Mouse (Mus musculus): ENCODE measurements around the gene Ndufs7. TPM values are rescaled to one million over a fixed set of nuclear protein-coding genes. Genes with fewer than 3 reads are reported as not detected.
A peak's percentile ranks its signal among the peaks of the same experiment; 100 is the strongest.
"Not testable (repeated sequence)": the region's sequence is repeated elsewhere in the genome, so short reads cannot be mapped to it uniquely, and the experiment has no call there.

Gene Ndufs7
- 100 to 1,000 TPM; 171 to 187 TPM for total RNA-seq (2021)
- long read RNA-seq, experiment 1, transcript Ndufs7-206 (8 exons, 722 nt) = minor isoform, 5 of 268 reads
- long read RNA-seq, experiment 1, transcript Ndufs7-201 (8 exons, 758 nt) = major isoform, 131 of 268 reads
- long read RNA-seq, experiment 1, partial matches to known transcripts = 121 of 268 reads
- long read RNA-seq, experiment 1, other reads (novel, unspliced or antisense) = 11 of 268 reads
- long read RNA-seq, experiment 2, transcript Ndufs7-201 (8 exons, 758 nt) = major isoform, 105 of 216 reads
- long read RNA-seq, experiment 2, partial matches to known transcripts = 103 of 216 reads
- long read RNA-seq, experiment 2, other reads (novel, unspliced or antisense) = 5 of 216 reads

DNA sequence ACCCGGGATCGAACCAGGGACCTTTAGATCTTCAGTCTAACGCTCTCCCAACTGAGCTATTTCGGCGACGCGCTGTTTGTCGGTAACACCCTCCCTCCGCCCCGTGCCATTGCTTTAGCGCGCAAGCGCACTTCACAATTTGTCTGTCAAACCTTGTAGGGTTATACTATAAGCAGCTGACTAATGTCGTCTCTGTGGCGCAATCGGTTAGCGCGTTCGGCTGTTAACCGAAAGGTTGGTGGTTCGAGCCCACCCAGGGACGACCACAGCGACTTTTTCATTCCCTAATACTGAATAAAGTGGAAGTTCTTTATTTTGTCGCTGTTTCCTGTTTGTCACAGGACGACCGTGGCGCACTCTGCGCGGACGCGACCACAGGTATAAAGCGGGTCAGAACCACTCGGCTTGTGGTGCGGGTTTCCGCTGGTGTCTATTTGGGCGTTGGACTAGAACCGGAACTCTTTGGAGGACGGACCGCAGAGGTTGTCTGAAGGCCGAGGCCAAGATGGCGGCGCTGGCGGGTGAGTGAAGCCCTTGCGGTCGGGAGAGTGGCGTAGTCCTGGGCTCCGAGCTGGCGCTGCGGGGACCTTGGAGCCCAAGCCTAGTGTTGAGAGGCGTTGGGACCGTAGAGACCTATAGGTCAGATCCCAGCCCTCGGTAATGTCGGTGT lies at the start of gene Ndufs7:
Ndufs7 (plus strand) TSS at position 151 of the 670 bp plus-strand sequence.
- DNase-seq (ENCODE audit: low spot score in 2 of 2) = peak; percentile 97 to 98
- intact Hi-C loops (cut with DNase I) = loop anchor here (5.0 kb wide), 1 partner anchor 52 kb away; no protein-coding TSS in a partner anchor

DNA sequence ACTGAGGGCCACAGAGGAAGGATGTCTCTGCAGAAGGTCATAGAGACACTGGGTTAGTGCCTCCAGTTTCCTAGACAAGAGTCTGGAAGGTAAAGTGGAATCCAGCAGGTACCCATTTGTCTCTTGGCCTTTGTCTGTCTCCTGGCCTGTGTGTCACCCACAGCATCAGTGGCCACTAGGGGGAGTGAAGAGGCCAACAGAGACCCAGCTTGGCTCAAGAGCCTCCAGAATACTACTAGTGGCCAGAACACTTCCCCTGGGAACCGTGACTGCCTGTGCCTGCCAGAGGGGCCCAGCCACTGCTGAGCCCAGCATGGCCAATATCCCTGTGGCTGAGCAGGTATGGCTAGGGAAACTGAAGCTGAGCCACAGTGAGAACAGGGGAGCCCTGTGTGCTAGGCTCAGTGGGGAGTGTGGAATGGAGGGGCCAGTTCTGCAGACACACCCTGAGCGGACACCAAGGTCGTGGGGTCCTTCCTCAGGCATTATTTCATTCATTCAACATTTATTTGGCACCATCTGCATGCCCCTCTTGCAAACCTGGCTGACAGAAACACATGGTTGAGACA lies 49.4 kb upstream of the Ndufs7 start:
- intact Hi-C loops (cut with DNase I) = loop anchor here (5.0 kb wide), 1 partner anchor 48 kb away; the partner anchor contains the start of gene Ndufs7
- DNase-seq (ENCODE audit: low spot score in 2 of 2) = peak; percentile 76 to 83

DNA sequence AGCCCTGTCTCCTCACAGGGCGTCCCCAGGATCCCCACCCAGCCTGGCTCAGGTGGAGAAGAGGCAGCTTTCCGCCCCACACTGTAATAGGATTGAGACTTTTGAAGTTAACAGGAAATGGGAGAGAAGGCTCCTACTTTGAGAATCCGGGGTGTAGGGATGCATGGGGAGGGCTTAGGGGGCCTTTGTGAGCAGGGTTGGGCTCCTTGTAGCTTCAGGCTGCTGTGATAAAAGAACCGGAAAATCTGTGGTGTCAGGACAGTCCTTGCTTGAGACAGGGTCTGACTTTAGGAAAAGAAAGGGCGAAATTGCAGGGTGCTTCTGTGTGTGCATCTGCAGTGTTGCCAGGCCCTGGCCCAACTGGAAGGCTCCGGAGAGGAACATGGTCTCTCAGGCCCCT lies 48.4 kb upstream of the Ndufs7 start:
- no peak for DNase-seq (ENCODE audit: low spot score in 2 of 2)
- intact Hi-C loops (cut with DNase I) = no loop called here

GRCm38 (mm10) chr10:80204055-80204454 lies 44.9 kb upstream of the Ndufs7 start:
- intact Hi-C loops (cut with DNase I) = no loop called here
- no peak for DNase-seq (ENCODE audit: low spot score in 2 of 2)

DNA sequence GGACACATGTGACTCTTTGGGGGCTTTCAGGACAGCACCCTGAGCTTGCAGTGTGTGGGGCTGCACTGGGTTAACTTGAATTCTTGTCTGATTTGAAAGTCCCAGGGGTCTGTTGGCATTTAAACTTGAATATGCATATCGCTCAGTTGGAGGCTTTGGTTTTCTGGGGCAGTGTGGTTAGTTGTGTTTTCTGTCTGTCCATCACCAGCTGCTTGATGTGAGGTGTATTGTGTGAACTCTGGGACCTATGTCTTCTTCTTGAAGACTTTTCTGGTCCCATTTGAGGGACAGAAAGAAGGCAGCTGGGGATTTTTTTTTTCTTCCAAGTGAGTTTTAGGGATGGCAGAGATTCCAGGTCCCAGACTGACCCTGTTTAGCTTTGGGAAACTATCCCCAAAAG lies 41.7 kb upstream of the Ndufs7 start:
- intact Hi-C loops (cut with DNase I) = no loop called here
- no peak for DNase-seq (ENCODE audit: low spot score in 2 of 2)

GRCm38 (mm10) chr10:80207676-80208075 lies 41.2 kb upstream of the Ndufs7 start:
- no peak for DNase-seq (ENCODE audit: low spot score in 2 of 2)
- intact Hi-C loops (cut with DNase I) = no loop called here

GRCm38 (mm10) chr10:80208248-80208647 lies 40.7 kb upstream of the Ndufs7 start:
- intact Hi-C loops (cut with DNase I) = no loop called here
- no peak for DNase-seq (ENCODE audit: low spot score in 2 of 2)

- intact Hi-C loops (cut with DNase I) = no loop called here
- peak in 1 of 2 experiments; percentile 60 for DNase-seq (ENCODE audit: low spot score in 2 of 2)
Measured at GRCm38 (mm10) chr10:80208841-80209371, 40.0 kb upstream of the Ndufs7 start.

- intact Hi-C loops (cut with DNase I); DNase-seq (ENCODE audit: low spot score in 2 of 2): not testable (repeated sequence)
Measured at GRCm38 (mm10) chr10:80211547-80212103, 37.3 kb upstream of the Ndufs7 start.

GRCm38 (mm10) chr10:80215048-80215772 lies 33.7 kb upstream of the Ndufs7 start:
- intact Hi-C loops (cut with DNase I) = no loop called here
- no peak for DNase-seq (ENCODE audit: low spot score in 2 of 2)

DNA sequence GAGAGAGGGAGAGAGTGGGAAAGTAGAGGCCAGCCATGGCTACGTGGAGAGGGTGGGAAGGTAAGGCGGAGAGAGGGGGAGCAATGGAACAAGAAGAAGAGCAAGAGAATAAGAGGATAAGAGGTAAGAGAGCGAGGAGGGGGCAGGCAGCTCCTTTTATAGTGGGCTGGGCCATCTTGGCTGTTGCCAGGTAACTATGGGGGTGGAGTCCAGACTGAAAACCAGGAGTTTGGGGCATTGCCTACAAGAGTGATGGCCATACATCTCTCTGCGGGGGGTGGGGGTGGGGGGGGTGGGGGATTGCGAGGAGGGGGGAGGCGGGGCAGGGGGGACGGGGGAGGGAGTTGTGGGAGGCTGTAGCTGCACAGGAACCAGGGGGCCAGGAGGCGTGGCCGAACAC lies 28.2 kb upstream of the Ndufs7 start:
- no peak for DNase-seq (ENCODE audit: low spot score in 2 of 2)
- intact Hi-C loops (cut with DNase I) = no loop called here

DNA sequence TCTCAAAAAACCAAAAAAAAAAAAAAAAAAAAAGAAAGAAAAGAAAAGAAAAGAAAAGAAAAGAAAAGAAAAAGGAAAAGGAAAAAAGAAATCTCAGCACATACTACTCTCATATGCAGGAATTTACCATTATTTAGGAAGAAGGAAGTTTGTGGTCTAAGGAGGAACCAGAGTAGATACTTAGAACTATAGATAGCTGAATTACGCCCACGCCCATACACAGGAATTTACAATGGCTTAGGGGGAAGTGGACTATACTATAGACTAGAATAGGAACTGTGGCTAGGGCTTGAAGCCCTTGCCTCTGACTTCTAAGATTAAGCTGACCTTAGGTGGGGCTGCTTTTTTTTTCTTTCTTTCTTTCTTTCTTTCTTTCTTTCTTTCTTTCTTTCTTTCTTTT lies 25.8 kb upstream of the Ndufs7 start:
- DNase-seq (ENCODE audit: low spot score in 2 of 2); intact Hi-C loops (cut with DNase I): not testable (repeated sequence)

- DNase-seq (ENCODE audit: low spot score in 2 of 2) = no peak
- intact Hi-C loops (cut with DNase I) = no loop called here
Measured at GRCm38 (mm10) chr10:80226071-80226415, 22.9 kb upstream of the Ndufs7 start.

- DNase-seq (ENCODE audit: low spot score in 2 of 2) = peak; percentile 98
- intact Hi-C loops (cut with DNase I) = no loop called here
Measured at GRCm38 (mm10) chr10:80226416-80227165, 22.3 kb upstream of the Ndufs7 start, which contains the start of gene Mum1. Gene Mum1, plus strand, starts transcription at chr10:80226434.

DNA sequence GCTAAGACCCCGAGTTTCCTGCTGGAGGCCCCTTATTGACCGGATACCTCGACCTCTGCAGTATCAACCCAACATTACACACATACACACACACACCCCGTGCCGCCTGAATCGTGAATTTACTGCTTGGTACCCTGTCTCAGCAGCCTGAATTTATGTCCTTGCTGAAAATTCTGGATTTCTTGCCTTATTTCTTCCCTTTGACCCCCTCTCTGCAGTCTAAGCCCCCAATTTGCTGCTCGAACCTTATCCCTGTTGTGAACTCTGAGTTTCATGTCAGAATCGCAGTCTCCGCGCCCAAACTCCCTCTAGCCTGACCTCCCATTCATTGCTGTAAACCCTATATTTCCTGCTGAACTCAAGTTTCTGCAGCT lies 21.8 kb upstream of the Ndufs7 start:
- intact Hi-C loops (cut with DNase I) = no loop called here
- DNase-seq (ENCODE audit: low spot score in 2 of 2) = no peak

- intact Hi-C loops (cut with DNase I) = no loop called here
- DNase-seq (ENCODE audit: low spot score in 2 of 2) = no peak
Measured at GRCm38 (mm10) chr10:80227877-80228775, 20.8 kb upstream of the Ndufs7 start.

- no peak for DNase-seq (ENCODE audit: low spot score in 2 of 2)
- intact Hi-C loops (cut with DNase I) = no loop called here
Measured at GRCm38 (mm10) chr10:80236145-80236825, 12.6 kb upstream of the Ndufs7 start.

Data from left cerebral cortex, postnatal 14 days (tissue).